Mouse (Mus musculus): ENCODE results near the gene Mtfr2. TPM values are rescaled to one million over a fixed set of nuclear protein-coding genes. Genes with fewer than 3 reads are reported as not detected.

Mtfr2 gene
- polyA plus RNA-seq, 1 experiment from 2014 or later: 1.3 TPM

Other genes starting within 250 kb of the Mtfr2 start
- gene Map7, start 199.3 kb upstream of the Mtfr2 start, polyA plus RNA-seq (2015; fragmentation: Nextera tagmentation; extraction: Ambion mirVana): 5.1 and 5.8 TPM in 2 replicates
- gene Bclaf1, start 35.3 kb upstream of the Mtfr2 start, polyA plus RNA-seq (2015; fragmentation: Nextera tagmentation; extraction: Ambion mirVana): 153 and 157 TPM in 2 replicates

Data from midbrain, embryonic 13.5 days (tissue).